Mouse (Mus musculus): ENCODE measurements around the gene Alpk1.
A peak's percentile ranks its signal among the peaks of the same experiment; 100 is the strongest.
"Not testable (repeated sequence)": the region's sequence is repeated elsewhere in the genome, so short reads cannot be mapped to it uniquely, and the experiment has no call there.

Alpk1 gene

GRCm38 (mm10) chr3:127790234-127791055 is 10.1 kb upstream of the Alpk1 start:
- DNase-seq (ENCODE audit: low spot score) = peak; percentile 75

GRCm38 (mm10) chr3:127789500-127790191 is 9.3 kb upstream of the Alpk1 start, which contains the start of gene Tifa:
Tifa (plus strand) TSS chr3:127789805.
- peak; percentile 68 for DNase-seq (ENCODE audit: low spot score)

GRCm38 (mm10) chr3:127788919-127789318 is 8.6 kb upstream of the Alpk1 start:
- peak; percentile 17 for DNase-seq (ENCODE audit: low spot score)

GRCm38 (mm10) chr3:127788038-127788437 is 7.7 kb upstream of the Alpk1 start:
- no peak for DNase-seq (ENCODE audit: low spot score)

GRCm38 (mm10) chr3:127787032-127787431 is 6.7 kb upstream of the Alpk1 start:
- no peak for DNase-seq (ENCODE audit: low spot score)

- DNase-seq (ENCODE audit: low spot score) = not testable (repeated sequence)
These were observed 3.4 kb upstream of the Alpk1 start for GRCm38 (mm10) chr3:127783680-127784079.

- DNase-seq (ENCODE audit: low spot score) = no peak
These were observed 2.6 kb upstream of the Alpk1 start for GRCm38 (mm10) chr3:127782921-127783320.

- no peak for DNase-seq (ENCODE audit: low spot score)
These were observed 594 bp upstream of the Alpk1 start for GRCm38 (mm10) chr3:127780921-127781320.

GRCm38 (mm10) chr3:127769146-127769545 is 11.2 kb downstream of the Alpk1 start:
- DNase-seq (ENCODE audit: low spot score) = no peak

- DNase-seq (ENCODE audit: low spot score) = no peak
These were observed 14.4 kb downstream of the Alpk1 start for GRCm38 (mm10) chr3:127765971-127766370.

- no peak for DNase-seq (ENCODE audit: low spot score)
These were observed 15.8 kb downstream of the Alpk1 start for GRCm38 (mm10) chr3:127764541-127764940.

GRCm38 (mm10) chr3:127763076-127763612 is 17.2 kb downstream of the Alpk1 start:
- peak; percentile 86 for DNase-seq (ENCODE audit: low spot score)

GRCm38 (mm10) chr3:127762403-127762802 is 17.9 kb downstream of the Alpk1 start:
- DNase-seq (ENCODE audit: low spot score) = no peak

GRCm38 (mm10) chr3:127759212-127759611 is 21.1 kb downstream of the Alpk1 start:
- peak; percentile 81 for DNase-seq (ENCODE audit: low spot score)

- DNase-seq (ENCODE audit: low spot score) = peak; percentile 22
These were observed 21.5 kb downstream of the Alpk1 start for GRCm38 (mm10) chr3:127758806-127759205.

GRCm38 (mm10) chr3:127757886-127758301 is 22.4 kb downstream of the Alpk1 start:
- DNase-seq (ENCODE audit: low spot score) = no peak

- DNase-seq (ENCODE audit: low spot score) = no peak
These were observed 23.9 kb downstream of the Alpk1 start for GRCm38 (mm10) chr3:127756458-127756857.

GRCm38 (mm10) chr3:127749981-127750562 is 30.3 kb downstream of the Alpk1 start:
- peak; percentile 69 for DNase-seq (ENCODE audit: low spot score)

- peak; percentile 77 for DNase-seq (ENCODE audit: low spot score)
These were observed 31.1 kb downstream of the Alpk1 start for GRCm38 (mm10) chr3:127749266-127749665.

- DNase-seq (ENCODE audit: low spot score) = no peak
These were observed 31.7 kb downstream of the Alpk1 start for GRCm38 (mm10) chr3:127748644-127749043.

GRCm38 (mm10) chr3:127745911-127746640 is 34.3 kb downstream of the Alpk1 start:
- peak; percentile 62 for DNase-seq (ENCODE audit: low spot score)

- DNase-seq (ENCODE audit: low spot score) = peak; percentile 72
These were observed 34.8 kb downstream of the Alpk1 start for GRCm38 (mm10) chr3:127745504-127745903.
